Mouse (Mus musculus): ENCODE measurements around the gene AC129217.1. TPM values are rescaled to one million over a fixed set of nuclear protein-coding genes. Genes with fewer than 3 reads are reported as not detected.

AC129217.1 gene
- polyA plus RNA-seq, 1 experiment from 2014 or later, result not detected

Other genes starting within 250 kb of the AC129217.1 start
- gene Slc22a8, start 238.5 kb upstream of the AC129217.1 start, polyA plus RNA-seq (2014; fragmentation: Illumina TruSeq; extraction: RNeasy Lipid Tissue Mini Kit (QIAGEN cat#74804); ENCODE audit: insufficient read depth, low read depth, low replicate concordance), result not detected
- gene Slc22a6, start 211.7 kb upstream of the AC129217.1 start, polyA plus RNA-seq (2014; fragmentation: Illumina TruSeq; extraction: RNeasy Lipid Tissue Mini Kit (QIAGEN cat#74804); ENCODE audit: insufficient read depth, low read depth, low replicate concordance), result not detected
- 0.19 TPM for gene Chrm1, start 166.0 kb upstream of the AC129217.1 start, polyA plus RNA-seq (2014; fragmentation: Illumina TruSeq; extraction: RNeasy Lipid Tissue Mini Kit (QIAGEN cat#74804); ENCODE audit: insufficient read depth, low read depth, low replicate concordance)
- 184 TPM for gene Slc3a2, start 106.4 kb upstream of the AC129217.1 start, polyA plus RNA-seq (2014; fragmentation: Illumina TruSeq; extraction: RNeasy Lipid Tissue Mini Kit (QIAGEN cat#74804); ENCODE audit: insufficient read depth, low read depth, low replicate concordance)
- 29.3 TPM for gene Wdr74, start 93.9 kb upstream of the AC129217.1 start, polyA plus RNA-seq (2014; fragmentation: Illumina TruSeq; extraction: RNeasy Lipid Tissue Mini Kit (QIAGEN cat#74804); ENCODE audit: insufficient read depth, low read depth, low replicate concordance)
- not detected for gene 1700092M07Rik, start 89.1 kb upstream of the AC129217.1 start, polyA plus RNA-seq (2014; fragmentation: Illumina TruSeq; extraction: RNeasy Lipid Tissue Mini Kit (QIAGEN cat#74804); ENCODE audit: insufficient read depth, low read depth, low replicate concordance)
- 52.5 TPM for gene Stx5a, start 88.4 kb upstream of the AC129217.1 start, polyA plus RNA-seq (2014; fragmentation: Illumina TruSeq; extraction: RNeasy Lipid Tissue Mini Kit (QIAGEN cat#74804); ENCODE audit: insufficient read depth, low read depth, low replicate concordance)
- gene Nxf1, start 72.7 kb upstream of the AC129217.1 start, polyA plus RNA-seq (2014; fragmentation: Illumina TruSeq; extraction: RNeasy Lipid Tissue Mini Kit (QIAGEN cat#74804); ENCODE audit: insufficient read depth, low read depth, low replicate concordance), result 135 TPM
- 124 TPM for gene Tmem223, start 58.8 kb upstream of the AC129217.1 start, polyA plus RNA-seq (2014; fragmentation: Illumina TruSeq; extraction: RNeasy Lipid Tissue Mini Kit (QIAGEN cat#74804); ENCODE audit: insufficient read depth, low read depth, low replicate concordance)
- 59.3 TPM for gene Tmem179b, start 55.3 kb upstream of the AC129217.1 start, polyA plus RNA-seq (2014; fragmentation: Illumina TruSeq; extraction: RNeasy Lipid Tissue Mini Kit (QIAGEN cat#74804); ENCODE audit: insufficient read depth, low read depth, low replicate concordance)
- gene Taf6l, start 43.4 kb upstream of the AC129217.1 start, polyA plus RNA-seq (2014; fragmentation: Illumina TruSeq; extraction: RNeasy Lipid Tissue Mini Kit (QIAGEN cat#74804); ENCODE audit: insufficient read depth, low read depth, low replicate concordance), result 4.5 TPM
- gene Polr2g, start 31.2 kb upstream of the AC129217.1 start, polyA plus RNA-seq (2014; fragmentation: Illumina TruSeq; extraction: RNeasy Lipid Tissue Mini Kit (QIAGEN cat#74804); ENCODE audit: insufficient read depth, low read depth, low replicate concordance), result 97.1 TPM
- gene Zbtb3, start 27.2 kb upstream of the AC129217.1 start, polyA plus RNA-seq (2014; fragmentation: Illumina TruSeq; extraction: RNeasy Lipid Tissue Mini Kit (QIAGEN cat#74804); ENCODE audit: insufficient read depth, low read depth, low replicate concordance), result 1.6 TPM
- gene Ttc9c, start 10.4 kb upstream of the AC129217.1 start, polyA plus RNA-seq (2014; fragmentation: Illumina TruSeq; extraction: RNeasy Lipid Tissue Mini Kit (QIAGEN cat#74804); ENCODE audit: insufficient read depth, low read depth, low replicate concordance), result 10.6 TPM
- 37.3 TPM for gene Hnrnpul2, start 9.8 kb upstream of the AC129217.1 start, polyA plus RNA-seq (2014; fragmentation: Illumina TruSeq; extraction: RNeasy Lipid Tissue Mini Kit (QIAGEN cat#74804); ENCODE audit: insufficient read depth, low read depth, low replicate concordance)
- 60.1 TPM for gene Bscl2, start 7.7 kb downstream of the AC129217.1 start, polyA plus RNA-seq (2014; fragmentation: Illumina TruSeq; extraction: RNeasy Lipid Tissue Mini Kit (QIAGEN cat#74804); ENCODE audit: insufficient read depth, low read depth, low replicate concordance)
- not detected for gene Gng3, start 9.4 kb downstream of the AC129217.1 start, polyA plus RNA-seq (2014; fragmentation: Illumina TruSeq; extraction: RNeasy Lipid Tissue Mini Kit (QIAGEN cat#74804); ENCODE audit: insufficient read depth, low read depth, low replicate concordance)
- gene Lrrn4cl, start 21.0 kb downstream of the AC129217.1 start, polyA plus RNA-seq (2014; fragmentation: Illumina TruSeq; extraction: RNeasy Lipid Tissue Mini Kit (QIAGEN cat#74804); ENCODE audit: insufficient read depth, low read depth, low replicate concordance), result 1.6 TPM
- gene Ubxn1, start 41.7 kb downstream of the AC129217.1 start, polyA plus RNA-seq (2014; fragmentation: Illumina TruSeq; extraction: RNeasy Lipid Tissue Mini Kit (QIAGEN cat#74804); ENCODE audit: insufficient read depth, low read depth, low replicate concordance), result 167 TPM
- 59.1 TPM for gene Uqcc3, start 51.1 kb downstream of the AC129217.1 start, polyA plus RNA-seq (2014; fragmentation: Illumina TruSeq; extraction: RNeasy Lipid Tissue Mini Kit (QIAGEN cat#74804); ENCODE audit: insufficient read depth, low read depth, low replicate concordance)
- gene Lbhd1, start 54.0 kb downstream of the AC129217.1 start, polyA plus RNA-seq (2014; fragmentation: Illumina TruSeq; extraction: RNeasy Lipid Tissue Mini Kit (QIAGEN cat#74804); ENCODE audit: insufficient read depth, low read depth, low replicate concordance), result 19.9 TPM
- not detected for gene Gm49403, start 54.2 kb downstream of the AC129217.1 start, polyA plus RNA-seq (2014; fragmentation: Illumina TruSeq; extraction: RNeasy Lipid Tissue Mini Kit (QIAGEN cat#74804); ENCODE audit: insufficient read depth, low read depth, low replicate concordance)
- 54.1 TPM for gene 1810009A15Rik, start 59.1 kb downstream of the AC129217.1 start, polyA plus RNA-seq (2014; fragmentation: Illumina TruSeq; extraction: RNeasy Lipid Tissue Mini Kit (QIAGEN cat#74804); ENCODE audit: insufficient read depth, low read depth, low replicate concordance)
- gene Gm49416, start 59.2 kb downstream of the AC129217.1 start, polyA plus RNA-seq (2014; fragmentation: Illumina TruSeq; extraction: RNeasy Lipid Tissue Mini Kit (QIAGEN cat#74804); ENCODE audit: insufficient read depth, low read depth, low replicate concordance), result not detected
- gene Ints5, start 63.2 kb downstream of the AC129217.1 start, polyA plus RNA-seq (2014; fragmentation: Illumina TruSeq; extraction: RNeasy Lipid Tissue Mini Kit (QIAGEN cat#74804); ENCODE audit: insufficient read depth, low read depth, low replicate concordance), result 8.7 TPM
- gene Ganab, start 68.3 kb downstream of the AC129217.1 start, polyA plus RNA-seq (2014; fragmentation: Illumina TruSeq; extraction: RNeasy Lipid Tissue Mini Kit (QIAGEN cat#74804); ENCODE audit: insufficient read depth, low read depth, low replicate concordance), result 51.6 TPM
- gene B3gat3, start 90.6 kb downstream of the AC129217.1 start, polyA plus RNA-seq (2014; fragmentation: Illumina TruSeq; extraction: RNeasy Lipid Tissue Mini Kit (QIAGEN cat#74804); ENCODE audit: insufficient read depth, low read depth, low replicate concordance), result 54.5 TPM
- 6.0 TPM for gene Rom1, start 99.6 kb downstream of the AC129217.1 start, polyA plus RNA-seq (2014; fragmentation: Illumina TruSeq; extraction: RNeasy Lipid Tissue Mini Kit (QIAGEN cat#74804); ENCODE audit: insufficient read depth, low read depth, low replicate concordance)
- 17.3 TPM for gene Eml3, start 99.8 kb downstream of the AC129217.1 start, polyA plus RNA-seq (2014; fragmentation: Illumina TruSeq; extraction: RNeasy Lipid Tissue Mini Kit (QIAGEN cat#74804); ENCODE audit: insufficient read depth, low read depth, low replicate concordance)
- 43.6 TPM for gene Mta2, start 112.1 kb downstream of the AC129217.1 start, polyA plus RNA-seq (2014; fragmentation: Illumina TruSeq; extraction: RNeasy Lipid Tissue Mini Kit (QIAGEN cat#74804); ENCODE audit: insufficient read depth, low read depth, low replicate concordance)
- gene Tut1, start 124.1 kb downstream of the AC129217.1 start, polyA plus RNA-seq (2014; fragmentation: Illumina TruSeq; extraction: RNeasy Lipid Tissue Mini Kit (QIAGEN cat#74804); ENCODE audit: insufficient read depth, low read depth, low replicate concordance), result 8.5 TPM
- gene Eef1g, start 137.3 kb downstream of the AC129217.1 start, polyA plus RNA-seq (2014; fragmentation: Illumina TruSeq; extraction: RNeasy Lipid Tissue Mini Kit (QIAGEN cat#74804); ENCODE audit: insufficient read depth, low read depth, low replicate concordance), result 297 TPM
- gene Ahnak, start 159.5 kb downstream of the AC129217.1 start, polyA plus RNA-seq (2014; fragmentation: Illumina TruSeq; extraction: RNeasy Lipid Tissue Mini Kit (QIAGEN cat#74804); ENCODE audit: insufficient read depth, low read depth, low replicate concordance), result 67.3 TPM

Data from lung, adult 10 weeks (tissue).